Mouse (Mus musculus) brain, embryonic 14.5 days (tissue): ENCODE measurements at regions not wholly inside any gene's neighbourhood (a gene's known extent, or its start where the extent isn't known, plus 50 kb on each side); places are given as distances from the start of the nearest gene placed in this dataset.
A peak's percentile ranks its signal among the peaks of the same experiment; 100 is the strongest.

Experiments
- DNase-seq: peaks from one replicate; pipeline ENCODE4 v3.0.0-alpha.2; 2011; ENCODE audit warnings: low read depth
- CTCF ChIP-seq: fragments of 200-500 bp; IDR thresholded peaks from 2 replicates; pipeline ENCODE4 v1.5.1; 2012; ENCODE audit warnings: inconsistent platforms, mild to moderate bottlenecking, moderate library complexity, borderline replicate concordance; ENCODE audit not compliant: insufficient read depth, insufficient read length; ENCODE audit errors: extremely low read depth
- POLR2A ChIP-seq: fragments of 200-500 bp; IDR thresholded peaks from 2 replicates; pipeline ENCODE4 v1.6.1; 2012; ENCODE audit warnings: mild to moderate bottlenecking, inconsistent platforms, borderline replicate concordance; ENCODE audit not compliant: poor library complexity, insufficient read depth, insufficient read length, severe bottlenecking; ENCODE audit errors: extremely low read depth

DNA sequence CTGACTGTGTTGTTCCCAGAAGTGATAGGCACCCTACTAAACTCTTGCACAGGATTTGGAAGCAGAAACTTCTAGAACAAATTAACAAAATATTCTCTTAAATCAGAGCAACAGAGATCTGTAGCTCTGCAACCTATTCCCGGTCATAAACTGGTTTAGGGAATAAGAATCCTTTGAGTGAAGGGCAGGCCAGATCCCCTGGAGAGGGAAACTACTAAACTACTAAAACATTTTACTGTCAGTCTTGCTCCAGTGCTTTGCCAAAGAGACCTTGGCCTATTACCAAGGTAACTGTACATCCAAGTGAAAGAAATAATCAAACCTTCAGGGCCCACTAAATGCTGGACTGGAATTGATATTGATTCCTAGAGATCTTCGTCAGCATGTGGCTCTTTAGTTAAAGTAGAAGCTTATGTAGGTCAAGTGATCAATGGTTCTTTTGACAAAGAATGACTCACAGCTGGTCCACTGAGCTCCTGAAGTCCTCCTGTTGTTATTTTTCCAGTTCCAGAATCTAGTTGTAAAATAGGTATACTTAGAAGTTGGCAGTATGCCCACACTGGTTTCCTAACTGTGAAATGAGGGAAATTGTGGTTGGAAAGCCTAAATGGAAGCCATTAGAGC, 91.6 kb upstream of the Slc24a2 start:
- DNase-seq: no peak
- no peak for TF ChIP-seq POLR2A
- TF ChIP-seq CTCF: no peak

DNA sequence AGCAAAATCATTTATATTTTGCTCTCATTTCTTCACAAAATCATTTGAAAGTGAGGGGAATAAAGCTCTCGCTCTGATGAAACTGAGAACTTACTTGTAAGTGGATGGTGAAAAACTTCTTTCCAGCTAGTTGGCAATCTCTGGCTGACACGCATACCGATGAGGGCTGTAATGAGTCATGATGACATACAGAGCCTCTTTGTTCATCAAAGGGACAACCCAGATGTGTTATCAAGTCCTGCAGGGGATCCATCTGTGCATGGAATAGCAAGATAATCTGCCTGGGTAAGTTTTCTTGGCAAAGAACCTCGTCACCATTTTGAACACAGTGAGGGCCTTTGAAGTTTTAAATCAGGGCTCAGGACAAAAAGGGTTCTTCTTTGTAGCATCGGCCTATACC, 67.9 kb upstream of the Slc24a2 start:
- peak; percentile 45 for DNase-seq
- TF ChIP-seq POLR2A (no peak), CTCF (no peak)

DNA sequence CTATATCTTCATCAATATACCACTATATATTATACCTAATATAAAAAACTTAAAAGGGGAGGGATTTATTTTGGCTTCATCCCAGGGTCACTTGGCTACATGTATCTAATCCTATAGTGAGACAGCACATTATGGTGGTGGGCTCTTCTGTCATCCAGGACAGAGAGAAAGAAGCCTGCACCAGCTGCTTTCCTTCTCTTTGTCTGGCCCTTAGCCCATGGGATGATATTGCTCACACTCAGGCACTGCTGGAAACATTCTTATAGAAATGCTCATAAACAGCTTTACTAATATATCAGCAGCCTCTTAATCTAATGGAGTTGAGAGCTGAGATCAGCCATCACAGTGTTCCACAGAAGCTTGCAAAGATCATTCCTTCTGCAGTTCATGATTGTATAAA, 64.3 kb upstream of the Slc24a2 start:
- DNase-seq: no peak
- TF ChIP-seq CTCF (no peak), POLR2A (no peak)
